Mouse (Mus musculus) NIH3T3 (cell line): ENCODE measurements around the gene Nucb1.
"Not testable (repeated sequence)": the region's sequence is repeated elsewhere in the genome, so short reads cannot be mapped to it uniquely, and the experiment has no call there.

Source experiments
- DNase-seq: peaks from one replicate; pipeline ENCODE4 v3.0.0-alpha.2; 2012; ENCODE audit warnings: low read depth

The Nucb1 gene

GRCm38 (mm10) chr7:45524841-45525621 lies 14.8 kb upstream of the Nucb1 start:
- DNase-seq: peak; percentile 68

GRCm38 (mm10) chr7:45523678-45524170 lies 13.5 kb upstream of the Nucb1 start:
- no peak for DNase-seq

GRCm38 (mm10) chr7:45522957-45523676 lies 12.9 kb upstream of the Nucb1 start:
- DNase-seq: peak; percentile 38

GRCm38 (mm10) chr7:45522194-45522752 lies 12.1 kb upstream of the Nucb1 start:
- DNase-seq: no peak

- peak; percentile 75 for DNase-seq
These were observed 11.6 kb upstream of the Nucb1 start for GRCm38 (mm10) chr7:45521728-45522184.

- no peak for DNase-seq
These were observed 10.4 kb upstream of the Nucb1 start for GRCm38 (mm10) chr7:45520605-45521004.

GRCm38 (mm10) chr7:45519345-45520120 lies 9.3 kb upstream of the Nucb1 start:
- peak; percentile 37 for DNase-seq

- no peak for DNase-seq
These were observed 8.4 kb upstream of the Nucb1 start for GRCm38 (mm10) chr7:45518618-45519017.

- DNase-seq: not testable (repeated sequence)
These were observed 6.6 kb upstream of the Nucb1 start for GRCm38 (mm10) chr7:45516846-45517245.

- no peak for DNase-seq
These were observed 5.2 kb upstream of the Nucb1 start for GRCm38 (mm10) chr7:45515436-45515835.

GRCm38 (mm10) chr7:45514411-45514810 lies 4.2 kb upstream of the Nucb1 start:
- DNase-seq: no peak

- no peak for DNase-seq
These were observed 874 bp downstream of the Nucb1 start for GRCm38 (mm10) chr7:45509181-45509882.

GRCm38 (mm10) chr7:45508561-45508960 lies 1.6 kb downstream of the Nucb1 start:
- DNase-seq: peak; percentile 73

- DNase-seq: no peak
These were observed 2.6 kb downstream of the Nucb1 start for GRCm38 (mm10) chr7:45507583-45507982.

GRCm38 (mm10) chr7:45498427-45498826 lies 11.8 kb downstream of the Nucb1 start:
- DNase-seq: no peak

GRCm38 (mm10) chr7:45494548-45494947 lies 15.7 kb downstream of the Nucb1 start:
- DNase-seq: no peak

GRCm38 (mm10) chr7:45492951-45493350 lies 17.3 kb downstream of the Nucb1 start:
- no peak for DNase-seq

GRCm38 (mm10) chr7:45492225-45492844 lies 17.9 kb downstream of the Nucb1 start:
- DNase-seq: no peak

- DNase-seq: peak; percentile 42
These were observed 18.9 kb downstream of the Nucb1 start for GRCm38 (mm10) chr7:45491264-45491663.

- peak; percentile 85 for DNase-seq
These were observed 19.4 kb downstream of the Nucb1 start for GRCm38 (mm10) chr7:45490822-45491221.

GRCm38 (mm10) chr7:45489578-45489977 lies 20.6 kb downstream of the Nucb1 start:
- no peak for DNase-seq
